Mouse (Mus musculus) MEL (cell line): Measurements from ENCODE around the gene Sox1. TPM values are rescaled to one million over a fixed set of nuclear protein-coding genes. Genes with fewer than 3 reads are reported as not detected.

ENCODE experiments used
- DNase-seq: peaks from one replicate; pipeline ENCODE4 v3.0.0; 2011; ENCODE audit warnings: low read depth, low spot score
- H3K27ac ChIP-seq: 2 replicates; pipeline ENCODE4 v1.5.1; 2012; ENCODE audit warnings: low read depth, mild to moderate bottlenecking, control low read depth, low read length, moderate library complexity; ENCODE audit not compliant: control insufficient read depth
- H3K27me3 ChIP-seq, 2 experiments: fragments of 150-350 bp in 1 of 2; sonication (generic) in 1 of 2; 2 replicates each; pipeline ENCODE4 v1.6.1; 2012; ENCODE audit warnings: low read length in 2 of 2, mild to moderate bottlenecking in 2 of 2, improper control_type of control experiment in 1 of 2, moderate library complexity in 1 of 2; ENCODE audit not compliant: insufficient read depth in 2 of 2, control insufficient read depth in 1 of 2
- H3K36me3 ChIP-seq, 2 experiments: 2 replicates each; pipeline ENCODE4 v1.6.1; 2012 to 2014; ENCODE audit warnings: low read length in 2 of 2, improper control_type of control experiment in 1 of 2, inconsistent platforms in 1 of 2, mild to moderate bottlenecking in 1 of 2; ENCODE audit not compliant: insufficient read depth in 2 of 2, control insufficient read depth in 1 of 2
- H3K4me1 ChIP-seq, 2 experiments: fragments of 150-350 bp in 1 of 2; sonication (generic) in 1 of 2; 2 replicates each; pipeline ENCODE4 v1.6.1; 2012; ENCODE audit warnings: low read length in 2 of 2, improper control_type of control experiment in 1 of 2, mild to moderate bottlenecking in 1 of 2; ENCODE audit not compliant: insufficient read depth in 2 of 2, control insufficient read depth in 1 of 2
- H3K4me3 ChIP-seq, 2 experiments: fragments of 150-350 bp in 1 of 2; sonication (generic) in 1 of 2; 2 replicates each; pipeline ENCODE4 v1.5.1; 2012; ENCODE audit warnings: low read depth in 2 of 2, low read length in 2 of 2, mild to moderate bottlenecking in 2 of 2, moderate library complexity in 2 of 2, control low read depth in 1 of 2, improper control_type of control experiment in 1 of 2; ENCODE audit not compliant: control insufficient read depth in 1 of 2, insufficient read depth in 1 of 2
- H3K79me2 ChIP-seq: 2 replicates; pipeline ENCODE4 v1.6.1; 2012; ENCODE audit warnings: mild to moderate bottlenecking, low read length, moderate library complexity; ENCODE audit not compliant: control insufficient read depth, poor library complexity, insufficient read depth
- H3K9ac ChIP-seq: 2 replicates; pipeline ENCODE4 v1.6.1; 2012; ENCODE audit warnings: low read depth, mild to moderate bottlenecking, control low read depth, low read length, moderate library complexity; ENCODE audit not compliant: control insufficient read depth, poor library complexity, severe bottlenecking
- H3K9me3 ChIP-seq: fragments of 150-350 bp; sonication (generic); replicated peaks from 2 replicates; pipeline ENCODE4 v1.6.1; 2012; ENCODE audit warnings: mild to moderate bottlenecking, low read length, improper control_type of control experiment, moderate library complexity; ENCODE audit not compliant: insufficient read depth
- BHLHE40 ChIP-seq: IDR thresholded peaks from 2 replicates; pipeline ENCODE4 v1.6.1; 2012; ENCODE audit warnings: low read depth, mild to moderate bottlenecking, inconsistent platforms, low read length, improper control_type of control experiment, borderline replicate concordance
- CHD1 ChIP-seq: IDR thresholded peaks from 2 replicates; pipeline ENCODE4 v1.6.1; 2012; ENCODE audit warnings: low read depth, mild to moderate bottlenecking, inconsistent platforms, low read length, improper control_type of control experiment
- CHD2 ChIP-seq: IDR thresholded peaks from 2 replicates; pipeline ENCODE4 v1.6.1; 2011; ENCODE audit warnings: low read length, improper control_type of control experiment
- E2F4 ChIP-seq: IDR thresholded peaks from 2 replicates; pipeline ENCODE4 v1.6.1; 2011; ENCODE audit warnings: low read depth, low read length, improper control_type of control experiment, borderline replicate concordance
- ETS1 ChIP-seq: IDR thresholded peaks from 2 replicates; pipeline ENCODE4 v1.6.1; 2012; ENCODE audit warnings: low read depth, mild to moderate bottlenecking, inconsistent platforms, low read length, improper control_type of control experiment, moderate library complexity
- GATA1 ChIP-seq: IDR thresholded peaks from 2 replicates; pipeline ENCODE4 v1.6.1; 2011; ENCODE audit warnings: low read depth, low read length, improper control_type of control experiment
- HCFC1 ChIP-seq: IDR thresholded peaks from 2 replicates; pipeline ENCODE4 v1.6.1; 2012; ENCODE audit warnings: low read depth, mild to moderate bottlenecking, inconsistent platforms, low read length, improper control_type of control experiment, moderate library complexity
- MAFK ChIP-seq: IDR thresholded peaks from 2 replicates; pipeline ENCODE4 v1.6.1; 2011; ENCODE audit warnings: low read depth, mild to moderate bottlenecking, low read length, improper control_type of control experiment, borderline replicate concordance
- MAZ ChIP-seq: IDR thresholded peaks from 2 replicates; pipeline ENCODE4 v1.6.1; 2012; ENCODE audit warnings: low read depth, mild to moderate bottlenecking, inconsistent platforms, low read length, improper control_type of control experiment
- MYB ChIP-seq: IDR thresholded peaks from 2 replicates; pipeline ENCODE4 v1.6.1; 2011; ENCODE audit warnings: mild to moderate bottlenecking, low read depth, low read length, improper control_type of control experiment
- NELFE ChIP-seq: IDR thresholded peaks from 2 replicates; pipeline ENCODE4 v1.6.1; 2011; ENCODE audit warnings: low read depth, low read length, improper control_type of control experiment
- NRF1 ChIP-seq: IDR thresholded peaks from 2 replicates; pipeline ENCODE4 v1.6.1; 2014; ENCODE audit warnings: low read depth, mild to moderate bottlenecking, inconsistent platforms, low read length, improper control_type of control experiment, moderate library complexity; ENCODE audit not compliant: poor library complexity, insufficient read depth, severe bottlenecking
- POLR2A ChIP-seq, 2 experiments: IDR thresholded peaks; 2 replicates each; pipeline ENCODE4 v1.6.1; 2011 to 2012; ENCODE audit warnings: low read length in 2 of 2, mild to moderate bottlenecking in 2 of 2, control low read depth in 1 of 2, improper control_type of control experiment in 1 of 2, low read depth in 1 of 2, moderate library complexity in 1 of 2; ENCODE audit not compliant: control insufficient read depth in 1 of 2, insufficient read depth in 1 of 2, poor library complexity in 1 of 2
- POLR2AphosphoS2 ChIP-seq: IDR thresholded peaks from 2 replicates; pipeline ENCODE4 v1.6.1; 2011; ENCODE audit warnings: low read length, improper control_type of control experiment
- POLR2AphosphoS5 ChIP-seq: IDR thresholded peaks from 2 replicates; pipeline ENCODE4 v1.6.1; 2012; ENCODE audit warnings: low read depth, borderline replicate concordance, mild to moderate bottlenecking, inconsistent platforms, low read length, moderate library complexity, mixed read lengths
- TBP ChIP-seq: IDR thresholded peaks from 2 replicates; pipeline ENCODE4 v1.8.0; 2011; ENCODE audit warnings: low read depth, low read length, improper control_type of control experiment
- TCF12 ChIP-seq: IDR thresholded peaks from 2 replicates; pipeline ENCODE4 v1.6.1; 2014; ENCODE audit warnings: low read depth, mild to moderate bottlenecking, inconsistent platforms, low read length, improper control_type of control experiment, moderate library complexity
- USF2 ChIP-seq, 2 experiments: IDR thresholded peaks; 2 replicates each; pipeline ENCODE4 v1.6.1; 2011 to 2012; ENCODE audit warnings: improper control_type of control experiment in 2 of 2, low read length in 2 of 2, borderline replicate concordance in 1 of 2, inconsistent platforms in 1 of 2, low read depth in 1 of 2, mild to moderate bottlenecking in 1 of 2; ENCODE audit not compliant: insufficient read depth in 1 of 2
- ZC3H11A ChIP-seq: IDR thresholded peaks from 2 replicates; pipeline ENCODE4 v1.6.1; 2012; ENCODE audit warnings: low read depth, mild to moderate bottlenecking, inconsistent platforms, low read length, improper control_type of control experiment
- ZNF384 ChIP-seq: IDR thresholded peaks from 2 replicates; pipeline ENCODE4 v1.6.1; 2012; ENCODE audit warnings: low read depth, mild to moderate bottlenecking, inconsistent platforms, low read length, improper control_type of control experiment
- polyA plus RNA-seq, 2 experiments: library from polyadenylated mRNA; stranded (reverse) in 1 of 2; unstranded in 1 of 2; fragments of >175 nt in 1 of 2; fragments of >200 nt in 1 of 2; gene quantifications; 2 replicates each; pipeline versions ENCODE4 v1.2.1 to v1.2.4; 2012; ENCODE audit warnings: low replicate concordance in 2 of 2, low read depth in 1 of 2; ENCODE audit not compliant: insufficient read length in 2 of 2, insufficient read depth in 1 of 2, missing spikeins in 1 of 2
- total RNA-seq: library from RNA; depleted of rRNA; stranded (reverse); fragments of 300-350 nt; gene quantifications from 2 replicates; pipeline ENCODE4 v1.2.3, GENCODE M21; 2012

Sox1 gene
- total and polyA plus RNA-seq, 3 experiments: not detected

DNA sequence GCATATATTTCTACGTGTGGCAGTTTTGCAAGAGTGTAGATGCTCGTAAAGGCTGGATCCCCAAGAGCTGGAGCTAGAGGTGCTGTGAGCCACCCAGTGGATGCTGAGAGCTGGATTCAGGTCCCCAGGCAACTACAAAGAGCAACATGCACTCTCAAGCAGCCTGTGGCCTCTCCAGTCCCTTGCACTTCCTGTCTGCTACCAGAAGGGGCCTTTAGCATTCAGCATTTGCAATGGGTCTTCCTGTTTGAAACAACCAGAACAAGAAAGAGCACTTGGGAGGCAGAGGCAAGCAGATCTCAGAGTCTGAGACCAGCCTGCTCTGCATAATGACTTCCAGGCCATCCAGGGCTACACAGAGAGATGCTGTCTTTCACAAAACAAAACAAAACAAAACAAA lies 25.4 kb downstream of the Sox1 start:
- no peak overlapping the region for H3K4me3 ChIP-seq
- no peaks in the 10 kb centered on the region for H3K36me3 ChIP-seq
- H3K9ac ChIP-seq: no peak overlapping the region
- H3K27ac ChIP-seq: no peak overlapping the region
- no peak for TF ChIP-seq NELFE
- no peak for TF ChIP-seq E2F4
- no peak for TF ChIP-seq CHD1
- no peak for TF ChIP-seq TBP
- TF ChIP-seq MAFK: no peak
- no peak for TF ChIP-seq MAZ
- no peak for TF ChIP-seq POLR2AphosphoS5
- TF ChIP-seq NRF1: no peak
- no peak for TF ChIP-seq ETS1
- no peak for TF ChIP-seq POLR2A (IDR thresholded peaks at IDR 0.05; ENCODE audit: control insufficient read depth in 1 of 2, insufficient read depth in 1 of 2, low read depth in 1 of 2, low read length in 2 of 2, poor library complexity in 1 of 2)
- no peak for TF ChIP-seq GATA1
- H3K4me1 ChIP-seq: no peaks in the 10 kb centered on the region
- no peak for DNase-seq
- no peaks in the 10 kb centered on the region for H3K9me3 ChIP-seq
- H3K27me3 ChIP-seq: no peaks in the 10 kb centered on the region
- H3K79me2 ChIP-seq: no peaks in the 10 kb centered on the region

DNA sequence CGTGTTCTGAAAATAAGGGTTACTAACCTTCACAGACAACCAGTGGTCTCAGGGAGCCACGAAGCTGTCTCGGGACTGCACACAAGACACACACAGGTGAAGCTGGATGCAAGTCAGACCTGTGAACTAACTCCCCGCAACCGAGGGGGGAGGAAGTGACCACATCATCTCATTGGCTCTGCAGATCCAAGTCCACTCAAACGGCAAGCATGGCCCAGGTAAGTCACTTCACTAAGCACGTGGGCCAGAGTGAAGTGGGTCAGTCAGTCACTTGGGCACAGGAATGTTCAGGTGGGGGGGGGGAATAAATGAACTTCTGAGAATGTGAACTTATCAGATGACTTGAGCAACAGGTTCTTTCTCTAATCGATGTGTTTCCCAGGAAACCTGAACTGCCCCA lies 30.8 kb downstream of the Sox1 start:
- no peak for DNase-seq
- H3K27me3 ChIP-seq: no peaks in the 10 kb centered on the region
- H3K36me3 ChIP-seq: no peaks in the 10 kb centered on the region
- no peak overlapping the region for H3K9ac ChIP-seq
- no peak overlapping the region for H3K4me3 ChIP-seq
- H3K27ac ChIP-seq: no peak overlapping the region
- no peaks in the 10 kb centered on the region for H3K4me1 ChIP-seq
- H3K9me3 ChIP-seq: no peaks in the 10 kb centered on the region
- no peak for TF ChIP-seq CHD2
- TF ChIP-seq ZC3H11A: no peak
- TF ChIP-seq POLR2AphosphoS2: no peak
- TF ChIP-seq ZNF384: no peak
- TF ChIP-seq HCFC1: no peak
- TF ChIP-seq MYB: no peak
- TF ChIP-seq USF2 (IDR thresholded peaks at IDR 0.05; ENCODE audit: borderline replicate concordance in 1 of 2, insufficient read depth in 1 of 2, low read depth in 1 of 2, low read length in 2 of 2): no peak
- no peak for TF ChIP-seq ETS1
- no peak for TF ChIP-seq MAZ
- no peak for TF ChIP-seq BHLHE40
- TF ChIP-seq NELFE: no peak
- no peak for TF ChIP-seq MAFK
- no peak for TF ChIP-seq CHD1
- no peak for TF ChIP-seq POLR2A (IDR thresholded peaks at IDR 0.05; ENCODE audit: control insufficient read depth in 1 of 2, insufficient read depth in 1 of 2, low read depth in 1 of 2, low read length in 2 of 2, poor library complexity in 1 of 2)
- TF ChIP-seq TCF12: no peak
- TF ChIP-seq, all 39 proteins: peak for 0
- no peaks in the 10 kb centered on the region for H3K79me2 ChIP-seq
